Mouse (Mus musculus): ENCODE data around the gene Slc28a3. TPM values are rescaled to one million over a fixed set of nuclear protein-coding genes. Genes with fewer than 3 reads are reported as not detected.

Slc28a3 gene
- total RNA-seq, 2 experiments from 2014 or later = 0.26 TPM; not detected in 1

DNA sequence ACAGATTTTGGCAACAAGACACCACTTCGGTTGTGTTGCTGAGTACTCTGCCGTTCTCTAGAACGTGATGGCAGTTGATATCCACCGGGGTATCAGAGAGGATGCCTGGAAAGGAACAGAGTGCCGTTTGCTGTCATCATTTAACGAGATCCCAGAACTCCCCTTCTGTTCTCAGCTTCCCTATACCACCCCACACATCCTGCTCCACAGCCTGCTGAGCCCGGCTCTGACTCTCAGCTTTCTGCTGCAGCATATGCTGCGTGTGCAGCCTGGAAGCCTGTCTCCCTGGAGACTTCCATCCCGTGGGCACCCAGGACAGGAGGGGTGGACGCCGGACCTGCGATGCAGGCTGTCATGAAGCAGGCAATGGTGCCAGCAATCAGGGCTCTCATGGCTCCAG is 52.5 kb downstream of the Slc28a3 start:
- Histone ChIP-seq H3K27ac (no peak overlapping the region), H3K4me3 (no peak overlapping the region)
- no peak for TF ChIP-seq CTCF (IDR thresholded peaks at IDR 0.05)
- peak; percentile 26 to 27 for DNase-seq (ENCODE audit: extremely low spot score in 1 of 2, low spot score in 2 of 2)
- intact Hi-C loops (cut with DNase I) = no loop called here

GRCm38 (mm10) chr13:58556018-58556417 is 54.7 kb downstream of the Slc28a3 start:
- H3K4me3 ChIP-seq = no peak overlapping the region
- H3K27ac ChIP-seq = no peak overlapping the region
- no peak for DNase-seq (ENCODE audit: extremely low spot score in 1 of 2, low spot score in 2 of 2)
- peak; percentile 51 for TF ChIP-seq CTCF (IDR thresholded peaks at IDR 0.05)
- intact Hi-C loops (cut with DNase I) = no loop called here

- intact Hi-C loops (cut with DNase I) = no loop called here
- Histone ChIP-seq H3K4me3 (no peak overlapping the region), H3K27ac (no peak overlapping the region)
- no peak for TF ChIP-seq CTCF (IDR thresholded peaks at IDR 0.05)
- no peak for DNase-seq (ENCODE audit: extremely low spot score in 1 of 2, low spot score in 2 of 2)
These were observed 55.1 kb downstream of the Slc28a3 start for GRCm38 (mm10) chr13:58555561-58555960.

DNA sequence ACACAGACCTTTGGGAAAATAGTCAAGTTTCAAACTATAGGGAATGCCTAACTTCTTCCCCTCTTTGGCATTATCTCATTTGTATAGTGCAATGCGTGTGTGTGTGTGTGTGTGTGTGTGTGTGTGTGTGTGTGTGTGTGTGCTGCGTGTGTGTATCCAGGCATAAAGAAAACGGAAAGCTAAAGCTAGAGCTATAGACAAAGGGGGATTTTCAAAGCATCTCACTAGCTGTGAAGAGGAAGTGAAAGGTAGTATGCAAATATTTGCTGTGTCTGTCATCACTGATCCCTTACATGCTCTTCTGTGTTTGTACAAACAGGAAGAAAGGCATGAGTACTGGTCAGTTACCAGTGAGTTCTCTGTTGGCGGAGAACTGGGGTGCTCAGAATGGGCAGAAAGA is 58.8 kb downstream of the Slc28a3 start:
- DNase-seq (ENCODE audit: extremely low spot score in 1 of 2, low spot score in 2 of 2) = no peak
- intact Hi-C loops (cut with DNase I) = no loop called here
- TF ChIP-seq CTCF (IDR thresholded peaks at IDR 0.05) = no peak
- Histone ChIP-seq H3K4me3 (no peak overlapping the region), H3K27ac (no peak overlapping the region)

GRCm38 (mm10) chr13:58547570-58547969 is 63.1 kb downstream of the Slc28a3 start:
- Histone ChIP-seq H3K4me3 (no peak overlapping the region), H3K27ac (no peak overlapping the region)
- intact Hi-C loops (cut with DNase I) = no loop called here
- DNase-seq (ENCODE audit: extremely low spot score in 1 of 2, low spot score in 2 of 2) = peak in 1 of 2 experiments; percentile 20
- no peak for TF ChIP-seq CTCF (IDR thresholded peaks at IDR 0.05)

GRCm38 (mm10) chr13:58543688-58544408 is 66.8 kb downstream of the Slc28a3 start:
- intact Hi-C loops (cut with DNase I) = loop anchor here (1.0 to 5.0 kb wide), 3 partner anchors 143 to 256 kb away; partner anchors contain the start of gene 2210016F16Rik
- no peak overlapping the region for H3K4me3 ChIP-seq
- peak; percentile 36 to 51 for DNase-seq (ENCODE audit: extremely low spot score in 1 of 2, low spot score in 2 of 2)
- no peak for TF ChIP-seq CTCF (IDR thresholded peaks at IDR 0.05)
- no peak overlapping the region for H3K27ac ChIP-seq

GRCm38 (mm10) chr13:58543066-58543465 is 67.6 kb downstream of the Slc28a3 start:
- H3K4me3 ChIP-seq = no peak overlapping the region
- no peak overlapping the region for H3K27ac ChIP-seq
- intact Hi-C loops (cut with DNase I) = loop anchor here (1.0 to 5.0 kb wide), 3 partner anchors 142 to 255 kb away; partner anchors contain the start of gene 2210016F16Rik
- peak; percentile 74 to 83 for DNase-seq (ENCODE audit: extremely low spot score in 1 of 2, low spot score in 2 of 2)
- peak; percentile 85 for TF ChIP-seq CTCF (IDR thresholded peaks at IDR 0.05)

DNA sequence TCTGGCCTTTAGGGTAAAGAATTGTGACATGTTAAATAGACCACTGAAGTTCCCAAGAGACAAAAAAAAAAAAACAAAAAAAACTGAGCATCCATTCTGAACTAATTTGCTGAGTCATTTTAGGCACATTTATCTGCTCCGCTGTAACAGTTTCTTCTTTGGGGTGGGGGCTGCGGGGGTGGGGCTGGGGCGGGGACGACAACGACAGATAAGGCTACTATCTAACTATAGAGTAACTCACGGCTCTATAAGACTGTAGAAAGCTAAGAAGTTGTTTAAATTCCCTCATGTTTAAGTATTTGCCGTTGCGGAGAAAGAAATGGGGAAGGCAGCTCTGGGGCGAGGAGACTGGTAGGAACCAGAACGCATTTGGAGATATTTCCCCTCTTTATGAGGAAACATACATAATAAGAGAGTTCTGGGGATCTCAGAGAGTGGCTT is 68.1 kb downstream of the Slc28a3 start:
- Histone ChIP-seq H3K4me3 (no peak overlapping the region), H3K27ac (no peak overlapping the region)
- intact Hi-C loops (cut with DNase I) = loop anchor here (1.0 to 5.0 kb wide), 3 partner anchors 142 to 254 kb away; partner anchors contain the start of gene 2210016F16Rik
- TF ChIP-seq CTCF (IDR thresholded peaks at IDR 0.05) = no peak
- DNase-seq (ENCODE audit: extremely low spot score in 1 of 2, low spot score in 2 of 2) = no peak

DNA sequence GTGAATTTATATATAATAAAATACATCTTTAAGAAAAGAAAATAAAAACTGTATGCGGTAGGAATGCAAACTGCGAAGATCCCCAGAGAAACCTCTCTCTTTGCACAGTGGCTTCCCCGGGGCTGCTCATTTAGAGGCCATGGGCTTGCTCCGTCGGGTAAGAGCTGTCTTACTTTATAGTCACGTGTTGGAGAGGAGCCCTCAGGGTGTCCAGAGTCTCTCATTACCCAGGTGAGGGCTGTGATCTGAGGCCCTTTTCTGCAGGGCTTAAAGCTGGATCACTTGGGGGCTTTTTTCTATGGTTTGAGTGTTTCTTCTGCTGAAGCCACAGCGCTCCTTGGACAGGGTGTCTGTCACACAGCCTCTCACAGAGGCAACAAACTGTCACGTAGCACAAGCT is 68.5 kb downstream of the Slc28a3 start:
- Histone ChIP-seq H3K27ac (no peak overlapping the region), H3K4me3 (no peak overlapping the region)
- intact Hi-C loops (cut with DNase I) = loop anchor here (2.0 to 5.0 kb wide), 2 partner anchors 141 to 155 kb away; partner anchors contain the start of gene 2210016F16Rik
- no peak for DNase-seq (ENCODE audit: extremely low spot score in 1 of 2, low spot score in 2 of 2)
- no peak for TF ChIP-seq CTCF (IDR thresholded peaks at IDR 0.05)

GRCm38 (mm10) chr13:58541620-58542019 is 69.1 kb downstream of the Slc28a3 start:
- Histone ChIP-seq H3K27ac (no peak overlapping the region), H3K4me3 (no peak overlapping the region)
- no peak for TF ChIP-seq CTCF (IDR thresholded peaks at IDR 0.05)
- no peak for DNase-seq (ENCODE audit: extremely low spot score in 1 of 2, low spot score in 2 of 2)
- intact Hi-C loops (cut with DNase I) = loop anchor here (2.0 to 5.0 kb wide), 2 partner anchors 141 to 154 kb away; partner anchors contain the start of gene 2210016F16Rik

DNA sequence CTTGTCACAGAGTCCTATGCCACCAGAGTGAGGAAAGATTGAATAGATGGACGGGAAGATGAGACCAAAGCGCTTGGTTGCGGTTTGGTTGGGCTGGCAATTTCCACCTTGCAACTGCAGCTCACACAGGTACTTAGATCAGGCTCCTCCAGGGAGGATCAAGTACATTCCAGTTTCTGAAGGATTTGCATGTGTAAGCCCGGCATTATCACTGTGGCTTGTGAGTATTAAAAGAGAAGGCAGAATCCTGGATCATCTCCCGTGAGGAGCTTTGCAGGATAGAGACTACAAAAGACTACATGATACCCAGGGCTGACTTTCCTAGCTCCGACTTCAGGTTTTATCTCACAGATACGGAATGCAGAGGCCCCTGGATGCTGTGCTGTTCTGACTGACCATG is 71.7 kb downstream of the Slc28a3 start:
- DNase-seq (ENCODE audit: extremely low spot score in 1 of 2, low spot score in 2 of 2) = no peak
- Histone ChIP-seq H3K27ac (no peak overlapping the region), H3K4me3 (no peak overlapping the region)
- TF ChIP-seq CTCF (IDR thresholded peaks at IDR 0.05) = no peak
- intact Hi-C loops (cut with DNase I) = no loop called here

DNA sequence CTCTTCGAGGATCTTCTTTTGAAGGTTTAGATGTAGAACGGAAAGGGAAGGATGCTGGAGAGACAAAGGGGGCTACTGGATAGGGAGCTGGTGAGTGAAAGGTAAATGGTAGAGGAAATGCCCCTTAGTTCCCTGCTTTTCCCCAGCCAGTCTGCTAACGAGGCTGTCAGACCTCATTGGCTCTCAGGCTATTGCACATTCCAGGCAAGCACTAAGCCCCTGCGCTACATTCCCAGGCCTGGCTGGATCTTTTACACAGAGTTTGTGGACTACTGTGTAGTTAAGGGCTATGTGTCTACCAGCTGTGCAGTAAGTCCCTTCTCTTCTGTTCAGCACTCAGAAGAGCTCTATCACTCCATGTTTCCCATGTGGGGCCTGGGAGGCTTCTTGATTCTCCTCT is 72.3 kb downstream of the Slc28a3 start:
- no peak for TF ChIP-seq CTCF (IDR thresholded peaks at IDR 0.05)
- Histone ChIP-seq H3K27ac (no peak overlapping the region), H3K4me3 (no peak overlapping the region)
- intact Hi-C loops (cut with DNase I) = no loop called here
- no peak for DNase-seq (ENCODE audit: extremely low spot score in 1 of 2, low spot score in 2 of 2)

DNA sequence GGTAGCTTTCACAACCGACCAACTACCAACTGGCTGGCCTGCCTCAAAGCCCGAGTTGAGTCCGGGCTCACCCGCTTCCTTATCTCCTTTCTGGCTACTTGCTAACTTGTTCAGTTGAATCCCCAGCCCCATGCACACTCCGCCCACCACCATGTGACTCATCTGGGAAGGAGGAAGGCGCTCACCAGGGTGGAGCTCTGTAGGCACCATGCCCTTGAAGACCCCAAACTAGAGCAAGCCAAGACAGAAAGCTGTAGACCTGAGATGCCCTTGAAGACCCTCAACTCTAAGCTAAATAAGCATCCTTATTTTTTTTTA is 72.8 kb downstream of the Slc28a3 start:
- intact Hi-C loops (cut with DNase I) = no loop called here
- Histone ChIP-seq H3K27ac (no peak overlapping the region), H3K4me3 (no peak overlapping the region)
- DNase-seq (ENCODE audit: extremely low spot score in 1 of 2, low spot score in 2 of 2) = no peak
- TF ChIP-seq CTCF (IDR thresholded peaks at IDR 0.05) = no peak
